Mouse (Mus musculus) midbrain, embryonic 13.5 days (tissue): ENCODE measurements around the gene Nat8f5. TPM values are rescaled to one million over a fixed set of nuclear protein-coding genes. Genes with fewer than 3 reads are reported as not detected.
"Not testable (repeated sequence)": the region's sequence is repeated elsewhere in the genome, so short reads cannot be mapped to it uniquely, and the experiment has no call there.

Experiments used
- ATAC-seq: fragments of 200-750 bp; cut with Nextera tagmentation; 2 replicates; pipeline ENCODE4 v1.8.0; 2017; ENCODE audit warnings: mild to moderate bottlenecking, moderate TSS enrichment, moderate library complexity
- H3K27ac ChIP-seq: fragments of 300-500 bp; sonication (generic); 2 replicates; pipeline ENCODE4 v1.5.1; 2015; ENCODE audit warnings: inconsistent platforms, mild to moderate bottlenecking, moderate library complexity
- H3K27me3 ChIP-seq: fragments of 300-500 bp; sonication (generic); 2 replicates; pipeline ENCODE4 v1.6.1; 2015; ENCODE audit warnings: mild to moderate bottlenecking, inconsistent platforms
- H3K36me3 ChIP-seq: fragments of 300-500 bp; sonication (generic); 2 replicates; pipeline ENCODE4 v1.6.1; 2015; ENCODE audit warnings: mild to moderate bottlenecking, inconsistent platforms
- H3K4me1 ChIP-seq: fragments of 300-500 bp; sonication (generic); replicated peaks from 2 replicates; pipeline ENCODE4 v1.6.1; 2015; ENCODE audit warnings: inconsistent platforms
- H3K4me2 ChIP-seq: fragments of 300-500 bp; sonication (generic); replicated peaks from 2 replicates; pipeline ENCODE4 v1.6.1; 2015; ENCODE audit warnings: moderate library complexity, mild to moderate bottlenecking, inconsistent platforms
- H3K4me3 ChIP-seq: fragments of 300-500 bp; sonication (generic); replicated peaks from 2 replicates; pipeline ENCODE4 v1.5.1; 2015; ENCODE audit warnings: mild to moderate bottlenecking, inconsistent platforms
- H3K9ac ChIP-seq: fragments of 300-500 bp; sonication (generic); replicated peaks from 2 replicates; pipeline ENCODE4 v1.6.1; 2015; ENCODE audit warnings: mild to moderate bottlenecking, inconsistent platforms
- H3K9me3 ChIP-seq: fragments of 300-500 bp; sonication (generic); 2 replicates; pipeline ENCODE4 v1.6.1; 2016; ENCODE audit warnings: mild to moderate bottlenecking, inconsistent platforms
- WGBS: fragments of 180-500 bp; shearing (Covaris S2); methylation state at CpG from one replicate; pipeline ENCODE4 v1.1.7; 2015; 5-methylcytosine and 5-hydroxymethylcytosine counted together
- polyA plus RNA-seq: library from polyadenylated mRNA; unstranded; fragments of >200 nt; fragmentation: Nextera tagmentation; extraction: Ambion mirVana; gene quantifications from 2 replicates; pipeline ENCODE4 v1.2.1, GENCODE M21; 2015

Gene Nat8f5
- polyA plus RNA-seq, 1 experiment from 2014 or later: 0.22 TPM

DNA sequence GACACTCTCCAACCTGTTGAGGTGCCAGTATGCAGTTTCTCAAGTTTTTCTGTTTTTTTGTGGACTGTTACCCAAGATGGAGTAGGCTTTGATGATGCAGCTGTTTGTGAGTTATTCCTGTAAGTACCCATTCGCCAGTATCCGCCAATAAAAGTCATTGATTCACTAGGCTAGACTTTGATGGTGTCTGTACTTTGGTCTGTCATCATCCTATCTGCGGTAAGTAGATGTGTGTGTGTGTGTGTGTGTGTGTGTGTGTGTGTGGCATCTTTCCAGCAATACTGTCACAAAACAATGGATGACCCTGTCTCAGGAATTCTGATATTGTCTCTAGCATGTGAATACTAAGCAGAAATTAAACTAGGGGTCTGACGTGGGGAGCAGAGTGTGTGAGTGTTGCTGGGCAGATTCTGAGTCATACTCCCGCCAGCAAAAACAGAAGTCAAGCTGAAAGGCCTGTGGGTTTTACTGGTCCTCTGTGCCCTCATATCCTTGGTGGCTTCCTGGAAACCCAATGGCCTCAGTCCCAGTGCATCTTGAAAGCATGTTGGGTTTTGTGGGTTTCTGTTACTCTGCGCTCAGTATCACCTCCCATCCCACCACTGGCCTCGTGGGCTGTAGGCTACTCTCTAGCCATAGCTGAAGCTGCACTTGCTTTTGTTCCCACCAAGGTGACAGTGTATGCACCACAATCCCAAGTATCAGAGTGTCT lies 30.4 kb upstream of the Nat8f5 start:
- Histone ChIP-seq H3K36me3 (no peaks in the 10 kb centered on the region), H3K27me3 (no peaks in the 10 kb centered on the region), H3K4me3 (no peak overlapping the region), H3K9ac (no peak overlapping the region), H3K9me3 (no peaks in the 10 kb centered on the region), H3K4me2 (no peak overlapping the region), H3K27ac (no peak overlapping the region), H3K4me1 (0 out of 2 replicates have a peak, but pooled peaks cover 4% of the 10 kb centered on the region)
- no peak for ATAC-seq
- 91% methylated on average over 7 of the region's 7 CpGs for WGBS

- H3K9ac ChIP-seq: no peak overlapping the region
- H3K36me3 ChIP-seq: no peaks in the 10 kb centered on the region
- no peak overlapping the region for H3K4me3 ChIP-seq
- H3K9me3 ChIP-seq: no peaks in the 10 kb centered on the region
- no peaks in the 10 kb centered on the region for H3K27me3 ChIP-seq
- no peak for ATAC-seq
- WGBS: 22% methylated on average over 2 of the region's 2 CpGs
- H3K27ac ChIP-seq: no peak overlapping the region
- H3K4me1 ChIP-seq: 0 out of 2 replicates have a peak, but pooled peaks cover 4% of the 10 kb centered on the region
- H3K4me2 ChIP-seq: no peak overlapping the region
Measured at GRCm38 (mm10) chr6:85849240-85849639, 28.5 kb upstream of the Nat8f5 start.

DNA sequence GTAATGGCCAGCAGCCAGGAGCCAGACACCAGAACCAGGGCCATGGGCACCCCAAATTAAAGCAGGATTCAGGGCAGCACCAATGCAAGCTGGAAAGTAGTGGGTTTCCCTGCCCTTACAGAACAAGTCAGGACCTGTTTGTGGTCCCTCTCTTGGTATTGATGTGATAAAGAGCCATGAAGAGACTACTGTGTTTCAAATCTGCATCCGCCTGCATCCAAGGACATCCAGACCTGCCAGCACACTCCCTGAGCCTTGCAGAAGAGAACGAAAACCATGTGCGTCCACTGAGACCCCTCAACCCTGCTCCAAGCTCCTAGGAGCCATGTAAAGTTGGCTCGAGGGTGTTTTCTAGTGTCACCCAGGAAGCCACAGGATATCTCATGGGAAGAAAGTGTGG lies 27.4 kb upstream of the Nat8f5 start:
- H3K9ac ChIP-seq: no peak overlapping the region
- H3K27ac ChIP-seq: no peak overlapping the region
- no peaks in the 10 kb centered on the region for H3K36me3 ChIP-seq
- no peak overlapping the region for H3K4me2 ChIP-seq
- H3K4me3 ChIP-seq: no peak overlapping the region
- ATAC-seq: no peak
- H3K27me3 ChIP-seq: no peaks in the 10 kb centered on the region
- WGBS: 94% methylated on average over 4 of the region's 4 CpGs
- H3K9me3 ChIP-seq: no peaks in the 10 kb centered on the region
- 0 out of 2 replicates have a peak, but pooled peaks cover 4% of the 10 kb centered on the region for H3K4me1 ChIP-seq

GRCm38 (mm10) chr6:85846921-85847320 lies 26.1 kb upstream of the Nat8f5 start:
- 49% methylated on average over 1 of the region's 1 CpGs for WGBS
- no peak overlapping the region for H3K4me3 ChIP-seq
- no peaks in the 10 kb centered on the region for H3K9me3 ChIP-seq
- no peak overlapping the region for H3K9ac ChIP-seq
- no peak overlapping the region for H3K4me2 ChIP-seq
- H3K4me1 ChIP-seq: 0 out of 2 replicates have a peak, but pooled peaks cover 4% of the 10 kb centered on the region
- H3K27me3 ChIP-seq: no peaks in the 10 kb centered on the region
- ATAC-seq: no peak
- no peaks in the 10 kb centered on the region for H3K36me3 ChIP-seq
- H3K27ac ChIP-seq: no peak overlapping the region

DNA sequence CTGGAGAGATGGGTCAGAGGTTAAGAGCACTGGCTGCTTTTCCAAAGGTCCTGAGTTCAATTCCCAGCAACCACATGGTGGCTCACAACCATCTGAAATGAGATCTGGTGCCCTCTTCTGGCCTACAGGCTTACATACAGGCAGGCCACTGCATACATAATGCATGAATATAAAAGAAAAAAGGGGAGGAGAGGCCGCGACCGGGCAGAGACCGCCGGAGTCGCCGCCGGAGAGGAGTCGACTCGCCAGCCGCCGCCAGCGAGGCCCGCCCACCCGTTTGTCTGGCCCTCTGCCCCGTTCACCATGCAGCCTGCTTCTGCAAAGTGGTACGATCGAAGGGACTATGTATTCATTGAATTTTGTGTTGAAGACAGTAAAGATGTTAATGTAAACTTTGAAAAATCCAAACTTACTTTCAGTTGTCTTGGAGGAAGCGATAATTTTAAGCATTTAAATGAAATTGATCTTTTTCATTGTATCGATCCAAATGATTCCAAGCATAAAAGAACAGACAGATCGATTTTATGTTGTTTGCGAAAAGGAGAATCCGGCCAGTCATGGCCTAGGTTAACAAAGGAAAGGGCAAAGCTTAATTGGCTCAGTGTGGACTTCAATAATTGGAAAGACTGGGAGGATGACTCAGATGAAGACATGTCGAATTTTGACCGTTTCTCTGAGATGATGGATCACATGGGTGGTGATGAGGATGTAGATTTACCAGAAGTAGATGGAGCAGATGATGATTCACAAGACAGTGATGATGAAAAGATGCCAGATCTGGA lies 23.1 kb upstream of the Nat8f5 start:
- not testable (repeated sequence) for H3K9ac ChIP-seq, H3K4me3 ChIP-seq, H3K27me3 ChIP-seq, H3K27ac ChIP-seq, H3K4me2 ChIP-seq, H3K4me1 ChIP-seq, ATAC-seq, H3K36me3 ChIP-seq, H3K9me3 ChIP-seq
- 57% methylated on average over 25 of the region's 25 CpGs for WGBS

- Histone ChIP-seq H3K9me3 (no peaks in the 10 kb centered on the region), H3K4me2 (no peak overlapping the region), H3K9ac (no peak overlapping the region), H3K4me3 (no peak overlapping the region), H3K27ac (no peak overlapping the region), H3K4me1 (0 out of 2 replicates have a peak, but pooled peaks cover 3% of the 10 kb centered on the region), H3K27me3 (no peaks in the 10 kb centered on the region), H3K36me3 (no peaks in the 10 kb centered on the region)
- ATAC-seq: no peak
- WGBS: 32% methylated on average over 4 of the region's 4 CpGs
Measured at GRCm38 (mm10) chr6:85839982-85840381, 19.2 kb upstream of the Nat8f5 start.

GRCm38 (mm10) chr6:85838674-85839073 lies 17.9 kb upstream of the Nat8f5 start:
- Histone ChIP-seq H3K9me3 (no peaks in the 10 kb centered on the region), H3K36me3 (no peaks in the 10 kb centered on the region), H3K4me2 (no peak overlapping the region), H3K27me3 (no peaks in the 10 kb centered on the region), H3K9ac (no peak overlapping the region), H3K4me1 (0 out of 2 replicates have a peak, but pooled peaks cover 3% of the 10 kb centered on the region), H3K27ac (no peak overlapping the region), H3K4me3 (no peak overlapping the region)
- no peak for ATAC-seq
- 64% methylated on average over 8 of the region's 8 CpGs for WGBS

DNA sequence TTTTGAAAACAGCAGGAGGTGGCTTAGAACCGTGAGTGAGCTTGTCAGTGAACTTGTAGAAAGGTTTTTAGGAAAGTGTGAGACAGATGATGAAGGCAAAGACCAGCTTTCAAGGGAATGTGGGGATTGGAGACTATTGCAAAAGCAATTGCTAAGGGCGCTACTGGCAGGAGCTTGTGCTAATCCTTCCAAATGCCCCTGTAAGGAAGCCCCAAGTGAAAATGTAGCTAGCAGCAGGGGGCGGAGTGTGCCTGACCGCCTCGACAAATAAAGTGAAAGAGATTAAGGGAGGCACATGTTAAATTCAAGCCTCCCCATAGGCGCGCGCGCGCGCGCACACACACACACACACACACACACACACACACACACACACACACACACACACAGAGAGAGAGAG lies 16.5 kb upstream of the Nat8f5 start:
- 11% methylated on average over 12 of the region's 12 CpGs for WGBS

GRCm38 (mm10) chr6:85836827-85837226 lies 16.1 kb upstream of the Nat8f5 start:
- H3K27ac ChIP-seq, H3K4me3 ChIP-seq, H3K4me2 ChIP-seq, H3K27me3 ChIP-seq, H3K36me3 ChIP-seq, H3K4me1 ChIP-seq, H3K9ac ChIP-seq, H3K9me3 ChIP-seq, ATAC-seq: not testable (repeated sequence)
- WGBS: 17% methylated on average over 8 of the region's 9 CpGs

More for the DNA sequence above, 16.5 kb upstream of the Nat8f5 start:
- not testable (repeated sequence) for H3K4me3 ChIP-seq, H3K36me3 ChIP-seq, H3K4me1 ChIP-seq, H3K9me3 ChIP-seq, H3K27ac ChIP-seq, H3K9ac ChIP-seq, H3K4me2 ChIP-seq, ATAC-seq, H3K27me3 ChIP-seq

GRCm38 (mm10) chr6:85836098-85836497 lies 15.3 kb upstream of the Nat8f5 start:
- 79% methylated on average over 5 of the region's 5 CpGs for WGBS
- H3K4me3 ChIP-seq, H3K27ac ChIP-seq, H3K9ac ChIP-seq, H3K4me1 ChIP-seq, H3K27me3 ChIP-seq, ATAC-seq, H3K9me3 ChIP-seq, H3K4me2 ChIP-seq, H3K36me3 ChIP-seq: not testable (repeated sequence)

DNA sequence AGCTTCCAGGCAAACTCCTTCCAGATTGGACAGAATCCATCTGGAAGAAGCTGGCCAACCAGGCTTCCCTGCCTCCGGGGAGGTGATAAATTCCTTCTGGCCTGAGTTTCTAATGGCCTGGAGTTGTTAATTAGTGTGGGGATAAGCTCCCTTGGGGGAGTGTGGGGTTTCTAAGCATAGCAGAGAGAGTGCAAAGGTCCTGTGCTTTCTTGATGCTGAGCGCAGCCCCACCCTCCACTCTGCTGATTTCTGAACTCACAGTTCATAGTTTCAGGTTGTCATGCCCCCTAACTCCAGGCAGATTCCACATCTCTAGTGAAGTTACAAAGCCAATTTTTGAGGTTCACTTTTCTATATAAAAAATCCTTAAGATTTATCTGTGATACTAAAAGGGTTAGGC lies 14.3 kb upstream of the Nat8f5 start:
- not testable (repeated sequence) for H3K27me3 ChIP-seq, H3K4me3 ChIP-seq, H3K9me3 ChIP-seq, H3K9ac ChIP-seq, ATAC-seq, H3K4me2 ChIP-seq, H3K4me1 ChIP-seq, H3K36me3 ChIP-seq, H3K27ac ChIP-seq
- WGBS: 70% methylated on average over 1 of the region's 2 CpGs

DNA sequence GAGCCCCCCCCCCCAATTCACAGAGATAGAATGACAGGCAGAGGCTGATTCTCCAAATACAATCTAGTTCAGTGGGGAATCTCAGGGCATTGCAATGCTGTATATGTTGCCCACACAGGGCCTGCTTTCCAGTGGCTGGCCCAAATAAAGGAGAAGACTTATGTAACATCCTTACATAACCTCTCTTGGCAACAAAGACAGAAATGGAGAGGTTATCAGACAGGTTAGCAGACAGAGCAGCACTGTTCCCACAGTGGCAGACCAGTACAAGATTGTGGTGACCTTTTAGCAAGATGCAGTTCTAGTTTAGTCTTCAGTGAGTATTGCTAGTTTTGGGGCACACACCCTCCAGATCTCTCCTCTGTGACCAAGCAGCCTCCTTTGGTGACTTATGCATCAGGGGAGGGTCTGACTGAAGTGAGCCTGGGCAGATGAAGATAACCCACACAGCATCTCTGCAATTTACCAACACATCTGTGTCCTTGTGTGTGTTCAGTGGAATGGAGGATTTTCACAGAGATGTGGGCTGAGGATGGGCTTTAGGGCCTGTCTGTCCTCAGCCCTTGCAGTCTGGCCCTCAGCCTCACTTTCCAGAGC lies 13.8 kb upstream of the Nat8f5 start:
- not testable (repeated sequence) for H3K27me3 ChIP-seq, H3K36me3 ChIP-seq, H3K9me3 ChIP-seq, H3K4me3 ChIP-seq, H3K4me2 ChIP-seq, ATAC-seq, H3K4me1 ChIP-seq, H3K27ac ChIP-seq, H3K9ac ChIP-seq
